Mouse (Mus musculus) erythroblast, embryonic 14.5 days (primary cell): ENCODE results near the gene Adgra3. TPM values are rescaled to one million over a fixed set of nuclear protein-coding genes. Genes with fewer than 3 reads are reported as not detected.

Experiments
- H3K27me3 ChIP-seq: 2 replicates; pipeline ENCODE4 v1.6.1; 2012; ENCODE audit warnings: inconsistent platforms; ENCODE audit not compliant: control insufficient read depth
- H3K36me3 ChIP-seq: 2 replicates; pipeline ENCODE4 v1.6.1; 2012; ENCODE audit warnings: mild to moderate bottlenecking, inconsistent platforms; ENCODE audit not compliant: control insufficient read depth
- H3K4me1 ChIP-seq: 2 replicates; pipeline ENCODE4 v1.6.1; 2012; ENCODE audit warnings: inconsistent platforms; ENCODE audit not compliant: control insufficient read depth
- H3K4me3 ChIP-seq: replicated peaks from 2 replicates; pipeline ENCODE3; 2012; ENCODE audit warnings: moderate library complexity, mild to moderate bottlenecking, inconsistent platforms
- H3K9me3 ChIP-seq: 2 replicates; pipeline ENCODE4 v1.6.1; 2012; ENCODE audit warnings: low read length, inconsistent platforms, mixed read lengths; ENCODE audit not compliant: control insufficient read depth
- GATA1 ChIP-seq: IDR thresholded peaks from 2 replicates; pipeline ENCODE4 v1.6.1; 2012; ENCODE audit warnings: low read length, inconsistent platforms, mixed read lengths
- TAL1 ChIP-seq: IDR thresholded peaks from 3 replicates; pipeline ENCODE4 v1.6.1; 2012; ENCODE audit warnings: low read length, inconsistent platforms, mixed read lengths
- polyA plus RNA-seq: library from polyadenylated mRNA; stranded (reverse); fragments of >175 nt; gene quantifications from 2 replicates; pipeline ENCODE4 v1.2.3, GENCODE M21; 2012

Adgra3 gene
- polyA plus RNA-seq, 1 experiment: 0.20 TPM

DNA sequence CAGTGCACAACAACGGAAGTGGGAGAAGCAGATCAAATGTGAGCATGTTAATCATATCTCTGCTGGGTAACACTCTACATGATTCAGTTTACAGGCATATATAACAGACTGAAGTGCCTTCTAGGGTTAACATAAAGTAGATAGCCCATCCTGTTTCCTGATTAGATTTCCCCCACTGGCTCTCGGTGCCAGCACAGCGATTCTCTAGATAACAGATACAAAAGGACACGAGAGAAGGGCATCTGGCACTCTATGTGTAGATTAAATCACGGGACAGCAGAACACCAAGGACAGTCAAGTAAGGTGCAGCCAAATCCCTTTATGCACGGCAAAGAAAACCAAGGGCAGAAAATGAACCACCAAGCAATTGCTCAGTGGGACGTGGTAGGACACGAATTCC is 93.0 kb downstream of the Adgra3 start:
- Histone ChIP-seq H3K27me3 (no peaks in the 10 kb centered on the region), H3K4me3 (no peak overlapping the region), H3K4me1 (no peaks in the 10 kb centered on the region), H3K9me3 (no peaks in the 10 kb centered on the region), H3K36me3 (peaks cover 20% of the 10 kb centered on the region)
- TF ChIP-seq GATA1 (no peak), TAL1 (no peak)

DNA sequence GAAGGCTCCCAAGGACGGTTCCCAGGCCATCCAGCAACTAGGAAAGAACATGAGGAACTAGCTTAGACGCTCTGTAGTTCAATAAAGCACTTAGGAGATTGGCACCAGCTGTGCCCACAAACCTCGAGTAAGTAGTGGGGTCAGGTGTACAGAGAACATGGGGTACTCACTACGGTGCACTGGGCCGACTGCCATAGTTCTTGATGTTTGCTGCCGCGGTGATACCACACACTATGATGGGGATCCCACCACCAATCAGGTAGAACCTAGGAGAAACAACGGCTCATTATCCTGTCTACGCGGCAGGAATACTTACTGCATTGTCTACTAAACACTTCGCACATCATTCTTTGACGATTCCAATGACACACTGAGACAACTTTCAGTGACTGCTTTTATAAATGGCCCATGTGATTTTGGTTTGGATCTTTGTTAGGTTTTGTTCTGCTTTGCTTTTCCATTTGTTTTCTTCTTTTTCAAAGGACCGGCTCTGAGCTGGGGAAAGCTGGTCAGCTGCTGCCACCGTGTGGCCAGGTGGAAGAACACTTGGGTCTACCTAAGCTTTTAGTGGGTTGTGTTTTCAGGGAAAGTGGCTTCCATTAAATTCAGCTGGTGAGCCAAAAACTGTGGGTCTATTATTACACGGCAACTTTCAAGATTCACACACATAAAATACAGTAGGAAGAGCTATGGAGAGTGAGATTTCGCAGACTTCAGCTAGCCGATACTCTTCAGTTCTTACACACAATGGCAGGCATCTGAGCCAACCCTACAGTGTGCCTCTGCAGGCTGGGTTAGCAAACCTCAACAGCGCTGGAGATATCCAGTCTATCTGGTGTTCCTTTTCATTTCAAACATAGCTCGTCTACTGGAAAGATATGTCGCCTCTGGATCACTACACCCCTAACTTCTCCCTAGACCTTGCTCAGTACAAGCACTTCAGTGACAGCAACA is 97.1 kb downstream of the Adgra3 start:
- Histone ChIP-seq H3K4me1 (no peaks in the 10 kb centered on the region), H3K9me3 (no peaks in the 10 kb centered on the region), H3K27me3 (no peaks in the 10 kb centered on the region), H3K4me3 (no peak overlapping the region), H3K36me3 (peaks cover 26% of the 10 kb centered on the region)
- no peak for TF ChIP-seq GATA1
- TF ChIP-seq TAL1: no peak

DNA sequence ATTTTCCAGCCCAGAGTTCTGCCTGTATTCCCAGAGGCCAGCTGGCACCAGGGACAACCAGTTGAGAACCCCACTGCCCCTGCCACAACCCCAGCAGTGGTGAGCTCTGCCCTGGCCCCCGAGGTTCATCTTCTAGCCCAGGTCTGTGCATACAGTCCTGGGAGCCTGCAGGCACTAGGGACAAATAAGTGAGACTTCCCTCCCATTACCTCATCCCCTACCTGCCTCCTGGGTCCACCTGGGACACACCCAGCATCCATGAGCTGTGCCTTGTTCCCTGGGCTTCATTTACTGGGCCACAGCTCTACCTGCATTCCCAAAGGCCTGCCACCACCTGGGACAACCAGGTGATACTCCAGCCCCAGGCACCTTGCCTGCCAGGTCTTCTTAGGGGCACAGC is 122.5 kb downstream of the Adgra3 start:
- H3K9me3 ChIP-seq: no peaks in the 10 kb centered on the region
- H3K36me3 ChIP-seq: no peaks in the 10 kb centered on the region
- H3K4me1 ChIP-seq: no peaks in the 10 kb centered on the region
- TF ChIP-seq TAL1: no peak
- TF ChIP-seq GATA1: no peak
- H3K27me3 ChIP-seq: no peaks in the 10 kb centered on the region
- H3K4me3 ChIP-seq: no peak overlapping the region

DNA sequence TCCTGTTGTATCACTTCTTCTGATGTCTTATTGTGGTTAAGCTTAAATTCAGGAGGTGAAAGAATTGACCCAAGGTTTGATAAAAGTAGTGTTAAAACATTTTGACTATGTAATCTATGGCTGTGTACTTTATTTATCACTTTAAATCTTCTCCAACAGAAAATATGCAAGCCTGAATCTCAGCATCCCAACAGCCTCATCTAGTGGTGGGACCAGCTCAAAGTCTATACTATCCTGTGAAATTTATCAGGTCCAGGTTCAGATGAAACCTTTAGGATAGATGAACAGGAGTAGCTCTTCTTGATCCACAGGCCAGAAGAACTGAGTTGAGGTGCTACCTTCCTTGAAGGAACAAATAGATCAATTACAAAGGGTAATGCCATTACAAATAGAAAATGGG is 134.1 kb downstream of the Adgra3 start:
- TF ChIP-seq GATA1: no peak
- TF ChIP-seq TAL1: no peak
- no peaks in the 10 kb centered on the region for H3K27me3 ChIP-seq
- H3K36me3 ChIP-seq: no peaks in the 10 kb centered on the region
- no peak overlapping the region for H3K4me3 ChIP-seq
- H3K9me3 ChIP-seq: no peaks in the 10 kb centered on the region
- H3K4me1 ChIP-seq: no peaks in the 10 kb centered on the region

DNA sequence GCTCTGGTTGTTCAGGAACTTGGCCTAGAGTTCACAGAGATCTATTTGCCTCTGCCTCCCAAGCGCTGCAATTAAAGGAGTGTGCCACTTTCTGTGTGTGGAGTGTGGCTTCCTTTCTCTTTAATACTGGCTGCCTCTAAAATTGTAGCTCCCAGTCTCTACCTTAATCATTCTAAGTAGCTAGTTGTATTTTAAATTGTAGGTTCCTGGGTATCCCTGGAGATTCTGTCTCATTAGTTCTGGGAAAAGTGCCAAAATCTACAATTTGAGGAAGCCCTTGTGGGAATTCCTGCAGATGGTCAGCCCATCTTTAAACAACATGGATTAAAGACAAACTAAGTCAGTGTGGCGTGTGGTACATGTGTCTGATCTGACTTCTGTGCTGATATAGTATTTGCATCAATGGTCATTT is 143.1 kb downstream of the Adgra3 start:
- H3K4me1 ChIP-seq: no peaks in the 10 kb centered on the region
- TF ChIP-seq GATA1 (no peak), TAL1 (no peak)
- H3K9me3 ChIP-seq: no peaks in the 10 kb centered on the region
- no peaks in the 10 kb centered on the region for H3K27me3 ChIP-seq
- no peak overlapping the region for H3K4me3 ChIP-seq
- H3K36me3 ChIP-seq: no peaks in the 10 kb centered on the region
